Mouse (Mus musculus) CH12.LX (cell line): ENCODE results near the gene Ermard. TPM values are rescaled to one million over a fixed set of nuclear protein-coding genes. Genes with fewer than 3 reads are reported as not detected.

Experiments
- DNase-seq: peaks from one replicate; pipeline ENCODE4 v3.0.0-alpha.2; 2013; ENCODE audit errors: extremely low read depth
- H3K27ac ChIP-seq: 2 replicates; pipeline ENCODE4 v1.5.1; 2012; ENCODE audit warnings: low read depth, mild to moderate bottlenecking, control low read depth, moderate library complexity; ENCODE audit not compliant: insufficient read depth
- H3K27me3 ChIP-seq: replicated peaks from 2 replicates; pipeline ENCODE3; 2012; ENCODE audit warnings: inconsistent platforms
- H3K36me3 ChIP-seq, 2 experiments: replicated peaks in 1 of 2; 2 replicates each; pipeline versions ENCODE3 to v1.6.1; 2012; ENCODE audit warnings: inconsistent platforms in 1 of 2, low read length in 1 of 2, mild to moderate bottlenecking in 1 of 2, mixed read lengths in 1 of 2, moderate library complexity in 1 of 2; ENCODE audit not compliant: control insufficient read depth in 1 of 2, insufficient read depth in 1 of 2
- H3K4me1 ChIP-seq, 2 experiments: 2 replicates each; pipeline ENCODE4 v1.6.1; 2012; ENCODE audit warnings: inconsistent platforms in 1 of 2, moderate library complexity in 1 of 2; ENCODE audit not compliant: insufficient read depth in 2 of 2, control insufficient read depth in 1 of 2
- H3K4me2 ChIP-seq: 2 replicates; pipeline ENCODE4 v1.6.1; 2012; ENCODE audit warnings: low read depth, mild to moderate bottlenecking, control low read depth; ENCODE audit not compliant: poor library complexity, insufficient read depth, severe bottlenecking
- H3K4me3 ChIP-seq, 3 experiments: fragments of 150-350 bp in 1 of 3; sonication (generic) in 1 of 3; replicated peaks in 1 of 3; 2 replicates each; pipeline versions ENCODE3 to v1.5.1; 2011 to 2012; ENCODE audit warnings: low read depth in 2 of 3, low read length in 2 of 3, mild to moderate bottlenecking in 2 of 3, moderate library complexity in 2 of 3, control low read depth in 1 of 3, improper control_type of control experiment in 1 of 3, inconsistent platforms in 1 of 3, mixed read lengths in 1 of 3; ENCODE audit not compliant: poor library complexity in 1 of 3
- H3K79me2 ChIP-seq: replicated peaks from 2 replicates; pipeline ENCODE4 v1.6.1; 2012; ENCODE audit warnings: mild to moderate bottlenecking, moderate library complexity; ENCODE audit not compliant: control insufficient read depth, poor library complexity, insufficient read depth, severe bottlenecking; ENCODE audit errors: extremely low read depth
- H3K9ac ChIP-seq: 2 replicates; pipeline ENCODE4 v1.6.1; 2012; ENCODE audit warnings: low read depth, mild to moderate bottlenecking, control low read depth, moderate library complexity; ENCODE audit not compliant: insufficient read depth
- H3K9me3 ChIP-seq: replicated peaks from 2 replicates; pipeline ENCODE3; 2012; ENCODE audit warnings: low read length, inconsistent platforms, mixed read lengths
- BHLHE40 ChIP-seq: IDR thresholded peaks from 2 replicates; pipeline ENCODE4 v1.6.1; 2011; ENCODE audit warnings: mild to moderate bottlenecking, low read depth, low read length, improper control_type of control experiment
- CHD2 ChIP-seq: IDR thresholded peaks from 2 replicates; pipeline ENCODE4 v1.6.1; 2011; ENCODE audit warnings: low read length, improper control_type of control experiment
- E2F4 ChIP-seq: IDR thresholded peaks from 2 replicates; pipeline ENCODE4 v1.6.1; 2011; ENCODE audit warnings: low read depth, low read length, improper control_type of control experiment; ENCODE audit not compliant: insufficient replicate concordance
- EP300 ChIP-seq: IDR thresholded peaks from 2 replicates; pipeline ENCODE4 v1.6.1; 2011; ENCODE audit warnings: low read length, improper control_type of control experiment
- ETS1 ChIP-seq: conservative IDR thresholded peaks from 2 replicates; pipeline ENCODE4 v1.6.1; 2012; ENCODE audit warnings: low read depth, mild to moderate bottlenecking, inconsistent platforms, low read length, improper control_type of control experiment, moderate library complexity
- GABPA ChIP-seq: IDR thresholded peaks from 2 replicates; pipeline ENCODE4 v1.6.1; 2012; ENCODE audit warnings: low read depth, low read length, improper control_type of control experiment, inconsistent platforms; ENCODE audit not compliant: insufficient replicate concordance
- IRF4 ChIP-seq: IDR thresholded peaks from 2 replicates; pipeline ENCODE4 v1.6.1; 2014; ENCODE audit warnings: low read depth, mild to moderate bottlenecking, inconsistent platforms, low read length, improper control_type of control experiment
- JUND ChIP-seq: conservative IDR thresholded peaks from 2 replicates; pipeline ENCODE4 v1.6.1; 2011; ENCODE audit warnings: low read depth, low read length, improper control_type of control experiment
- MAFK ChIP-seq: IDR thresholded peaks from 2 replicates; pipeline ENCODE4 v1.6.1; 2011; ENCODE audit warnings: low read length, improper control_type of control experiment; ENCODE audit not compliant: insufficient replicate concordance
- MAZ ChIP-seq: IDR thresholded peaks from 2 replicates; pipeline ENCODE4 v1.6.1; 2012; ENCODE audit warnings: low read depth, mild to moderate bottlenecking, inconsistent platforms, low read length, improper control_type of control experiment, moderate library complexity
- MEF2A ChIP-seq: IDR thresholded peaks from 2 replicates; pipeline ENCODE4 v1.6.1; 2014; ENCODE audit warnings: low read depth, mild to moderate bottlenecking, inconsistent platforms, low read length, improper control_type of control experiment, borderline replicate concordance
- MXI1 ChIP-seq: IDR thresholded peaks from 2 replicates; pipeline ENCODE4 v1.6.1; 2011; ENCODE audit warnings: mild to moderate bottlenecking, low read depth, low read length, improper control_type of control experiment
- MYC ChIP-seq: IDR thresholded peaks from 2 replicates; pipeline ENCODE4 v1.6.1; 2011; ENCODE audit warnings: low read depth, mild to moderate bottlenecking, improper control_type of control experiment, low read length
- NELFE ChIP-seq: IDR thresholded peaks from 2 replicates; pipeline ENCODE4 v1.6.1; 2011; ENCODE audit warnings: low read depth, low read length, improper control_type of control experiment
- PAX5 ChIP-seq: IDR thresholded peaks from 2 replicates; pipeline ENCODE4 v1.6.1; 2012; ENCODE audit warnings: low read length, inconsistent platforms, mixed read lengths
- POLR2A ChIP-seq: IDR thresholded peaks from 2 replicates; pipeline ENCODE4 v1.6.1; 2011; ENCODE audit warnings: low read depth, mild to moderate bottlenecking, improper control_type of control experiment, low read length
- POLR2AphosphoS2 ChIP-seq: IDR thresholded peaks from 2 replicates; pipeline ENCODE4 v1.6.1; 2011; ENCODE audit warnings: low read depth, low read length, improper control_type of control experiment
- RAD21 ChIP-seq: IDR thresholded peaks from 2 replicates; pipeline ENCODE4 v1.6.1; 2011; ENCODE audit warnings: low read depth, mild to moderate bottlenecking, low read length, improper control_type of control experiment, moderate library complexity
- RCOR1 ChIP-seq: conservative IDR thresholded peaks from 2 replicates; pipeline ENCODE4 v1.6.1; 2012; ENCODE audit warnings: low read depth, mild to moderate bottlenecking, inconsistent platforms, low read length, improper control_type of control experiment
- SMC3 ChIP-seq: IDR thresholded peaks from 2 replicates; pipeline ENCODE4 v1.6.1; 2011; ENCODE audit warnings: low read depth, low read length, improper control_type of control experiment
- TBP ChIP-seq: conservative IDR thresholded peaks from 2 replicates; pipeline ENCODE4 v1.6.1; 2011; ENCODE audit warnings: low read depth, low read length, improper control_type of control experiment
- UBTF ChIP-seq: IDR thresholded peaks from 2 replicates; pipeline ENCODE4 v1.6.1; 2012; ENCODE audit warnings: low read depth, mild to moderate bottlenecking, inconsistent platforms, low read length, improper control_type of control experiment, moderate library complexity
- ZKSCAN1 ChIP-seq: IDR thresholded peaks from 2 replicates; pipeline ENCODE4 v1.6.1; 2012; ENCODE audit warnings: low read depth, inconsistent platforms, low read length, improper control_type of control experiment, borderline replicate concordance
- ZMIZ1 ChIP-seq: IDR thresholded peaks from 2 replicates; pipeline ENCODE4 v1.6.1; 2012; ENCODE audit warnings: low read depth, mild to moderate bottlenecking, inconsistent platforms, low read length, improper control_type of control experiment
- ZNF384 ChIP-seq: IDR thresholded peaks from 2 replicates; pipeline ENCODE4 v1.6.1; 2012; ENCODE audit warnings: low read depth, low read length, improper control_type of control experiment, inconsistent platforms
- dilution Hi-C: fragments of 300-500 bp; cut with MboI; formaldehyde crosslinking; loops from 2 replicates; pipeline ENCODE4 v1.14.3; 2020; ENCODE audit warnings: low sequenced_read_pairs; ENCODE audit not compliant: extremely low pct_unique_long_range_greater_than_20kb, extremely low pct_ligation_motif_present
- in situ Hi-C: fragments of 300-500 bp; cut with MboI; formaldehyde crosslinking; loops from 3 replicates; pipeline ENCODE4 v1.14.3; 2019; ENCODE audit warnings: low sequenced_read_pairs, low pct_ligation_motif_present, low pct_unique_long_range_greater_than_20kb, mixed read lengths
- polyA plus RNA-seq: library from polyadenylated mRNA; unstranded; fragments of >175 nt; gene quantifications from 2 replicates; pipeline ENCODE4 v1.2.1, GENCODE M21; 2012; ENCODE audit warnings: low read depth; ENCODE audit not compliant: insufficient read length
- total RNA-seq, 2 experiments: library from RNA; depleted of rRNA; stranded (reverse); fragments of 300-350 nt in 1 of 2; fragments of >200 nt in 1 of 2; gene quantifications; 2 replicates each; pipeline ENCODE4 v1.2.3; 2012 to 2014

Gene Ermard
- total and polyA plus RNA-seq, 3 experiments = 32.0 to 45.6 (median 38.8) TPM

- dilution Hi-C loops = no loop called here
- no peaks in the 10 kb centered on the region for H3K4me1 ChIP-seq
- no peaks in the 10 kb centered on the region for H3K27me3 ChIP-seq
- H3K79me2 ChIP-seq = no peaks in the 10 kb centered on the region
- in situ Hi-C loops = no loop called here
- DNase-seq = no peak
- H3K9me3 ChIP-seq = no peaks in the 10 kb centered on the region
- H3K4me3 ChIP-seq = no peak overlapping the region
- no peak overlapping the region for H3K27ac ChIP-seq
- TF ChIP-seq ZKSCAN1 = no peak
- TF ChIP-seq EP300 = no peak
- TF ChIP-seq ZNF384 = no peak
- no peak for TF ChIP-seq JUND
- no peak for TF ChIP-seq IRF4
- no peak for TF ChIP-seq BHLHE40
- no peak for TF ChIP-seq RCOR1
- TF ChIP-seq MYC = no peak
- TF ChIP-seq UBTF = no peak
- no peak for TF ChIP-seq ZMIZ1
- TF ChIP-seq SMC3 = no peak
- TF ChIP-seq CHD2 = no peak
- TF ChIP-seq TBP = no peak
- TF ChIP-seq POLR2AphosphoS2 = no peak
- TF ChIP-seq MAZ = no peak
- TF ChIP-seq PAX5 = no peak
- no peak for TF ChIP-seq POLR2A
- no peak overlapping the region for H3K9ac ChIP-seq
- peaks cover 83 to 93% of the 10 kb centered on the region in 2 experiments for H3K36me3 ChIP-seq
- no peak overlapping the region for H3K4me2 ChIP-seq
Measured at GRCm38 (mm10) chr17:15059646-15060045, 18.6 kb downstream of the Ermard start.

- in situ Hi-C loops = no loop called here
- no peak for TF ChIP-seq MEF2A
- no peak for TF ChIP-seq ZNF384
- no peak for TF ChIP-seq MXI1
- TF ChIP-seq IRF4 = no peak
- TF ChIP-seq E2F4 = no peak
- no peak for TF ChIP-seq TBP
- no peak for TF ChIP-seq MAFK
- no peak for TF ChIP-seq MAZ
- TF ChIP-seq ETS1 = no peak
- no peak for TF ChIP-seq RCOR1
- no peak for TF ChIP-seq POLR2AphosphoS2
- no peak for TF ChIP-seq NELFE
- TF ChIP-seq CHD2 = no peak
- TF ChIP-seq GABPA = no peak
- no peak for TF ChIP-seq EP300
- TF ChIP-seq BHLHE40 = no peak
- no peak for TF ChIP-seq RAD21
- TF ChIP-seq, all 38 proteins: peak for 0
- peaks cover 80 to 97% of the 10 kb centered on the region in 2 experiments for H3K36me3 ChIP-seq
- no peak overlapping the region for H3K4me2 ChIP-seq
- H3K4me3 ChIP-seq = no peak overlapping the region
- no peaks in the 10 kb centered on the region for H3K79me2 ChIP-seq
- H3K4me1 ChIP-seq = no peaks in the 10 kb centered on the region
- dilution Hi-C loops = no loop called here
- DNase-seq = no peak
- H3K9me3 ChIP-seq = no peaks in the 10 kb centered on the region
- no peak overlapping the region for H3K9ac ChIP-seq
- no peak overlapping the region for H3K27ac ChIP-seq
- no peaks in the 10 kb centered on the region for H3K27me3 ChIP-seq
Measured at GRCm38 (mm10) chr17:15060356-15060755, 19.3 kb downstream of the Ermard start.
